Mouse (Mus musculus): Measurements from ENCODE around the gene Otulin. TPM values are rescaled to one million over a fixed set of nuclear protein-coding genes. Genes with fewer than 3 reads are reported as not detected.
A peak's percentile ranks its signal among the peaks of the same experiment; 100 is the strongest.

The Otulin gene
- polyA plus RNA-seq, 1 experiment from 2014 or later, result 26.2 TPM

GRCm38 (mm10) chr15:27577915-27578780 is 52.3 kb downstream of the Otulin start:
- no peak overlapping the region for H3K4me3 ChIP-seq (ENCODE audit: low read depth, low read length)
- 76% methylated on average over 16 of the region's 16 CpGs for WGBS
- no peaks in the 10 kb centered on the region for H3K27me3 ChIP-seq (replicated peaks; ENCODE audit: insufficient read depth, low read length)
- ATAC-seq (no peak), DNase-seq (ENCODE audit: low spot score) (peak; percentile 18)
- no peak overlapping the region for H3K9ac ChIP-seq (replicated peaks; ENCODE audit: low read depth)
- peaks cover 5% of the 10 kb centered on the region; the same call in 1 of the 2 replicates for H3K4me1 ChIP-seq (ENCODE audit: insufficient read depth, low read depth, low read length)
- no peaks in the 10 kb centered on the region for H3K36me3 ChIP-seq (ENCODE audit: insufficient read depth, low read length)
- H3K27ac ChIP-seq (ENCODE audit: low read length), result no peak overlapping the region
- no peak overlapping the region for H3K4me2 ChIP-seq (replicated peaks; ENCODE audit: low read depth, low read length)
- no peak for TF ChIP-seq CTCF (IDR thresholded peaks at IDR 0.05)
- no peak for TF ChIP-seq EP300 (IDR thresholded peaks at IDR 0.05)
- no peaks in the 10 kb centered on the region for H3K9me3 ChIP-seq (ENCODE audit: low read length)

DNA sequence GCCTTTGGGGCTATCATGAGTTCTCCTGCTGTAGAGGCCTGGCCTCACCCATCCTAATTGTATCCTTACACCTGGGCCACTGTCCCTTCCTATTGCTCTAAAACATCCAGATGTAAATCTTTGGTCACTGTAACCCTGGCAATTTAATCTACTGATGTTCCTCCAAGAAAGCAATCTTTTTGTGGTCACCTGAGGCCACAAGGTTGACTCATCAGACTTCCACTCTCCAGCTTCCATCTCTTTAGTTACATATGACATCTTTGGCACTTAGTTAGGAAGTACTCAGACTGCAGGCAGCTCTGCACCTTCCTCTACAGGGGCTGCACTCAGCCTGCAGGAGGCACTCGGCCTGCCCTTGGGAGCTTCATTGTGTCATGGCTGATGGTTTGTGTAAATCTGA is 53.6 kb downstream of the Otulin start:
- H3K4me2 ChIP-seq (replicated peaks; ENCODE audit: low read depth, low read length), result no peak overlapping the region
- no peak overlapping the region for H3K27ac ChIP-seq (ENCODE audit: low read length)
- no peak overlapping the region for H3K9ac ChIP-seq (replicated peaks; ENCODE audit: low read depth)
- ATAC-seq (no peak), DNase-seq (ENCODE audit: low spot score) (no peak)
- no peaks in the 10 kb centered on the region for H3K36me3 ChIP-seq (ENCODE audit: insufficient read depth, low read length)
- TF ChIP-seq EP300 (IDR thresholded peaks at IDR 0.05) (no peak), CTCF (IDR thresholded peaks at IDR 0.05) (no peak)
- no peaks in the 10 kb centered on the region for H3K9me3 ChIP-seq (ENCODE audit: low read length)
- peaks cover 5% of the 10 kb centered on the region; the same call in 1 of the 2 replicates for H3K4me1 ChIP-seq (ENCODE audit: insufficient read depth, low read depth, low read length)
- H3K4me3 ChIP-seq (ENCODE audit: low read depth, low read length), result no peak overlapping the region
- 84% methylated on average over 1 of the region's 1 CpGs for WGBS
- no peaks in the 10 kb centered on the region for H3K27me3 ChIP-seq (replicated peaks; ENCODE audit: insufficient read depth, low read length)

GRCm38 (mm10) chr15:27575932-27576331 is 54.6 kb downstream of the Otulin start:
- H3K4me2 ChIP-seq (replicated peaks; ENCODE audit: low read depth, low read length), result no peak overlapping the region
- 50% methylated on average over 3 of the region's 3 CpGs for WGBS
- DNase-seq (ENCODE audit: low spot score) (peak; percentile 60), ATAC-seq (peak; percentile 77)
- no peak overlapping the region for H3K27ac ChIP-seq (ENCODE audit: low read length)
- peaks cover 5% of the 10 kb centered on the region; the same call in 1 of the 2 replicates for H3K4me1 ChIP-seq (ENCODE audit: insufficient read depth, low read depth, low read length)
- H3K36me3 ChIP-seq (ENCODE audit: insufficient read depth, low read length), result no peaks in the 10 kb centered on the region
- no peak overlapping the region for H3K4me3 ChIP-seq (ENCODE audit: low read depth, low read length)
- H3K27me3 ChIP-seq (replicated peaks; ENCODE audit: insufficient read depth, low read length), result no peaks in the 10 kb centered on the region
- no peaks in the 10 kb centered on the region for H3K9me3 ChIP-seq (ENCODE audit: low read length)
- no peak overlapping the region for H3K9ac ChIP-seq (replicated peaks; ENCODE audit: low read depth)
- no peak for TF ChIP-seq EP300 (IDR thresholded peaks at IDR 0.05)
- no peak for TF ChIP-seq CTCF (IDR thresholded peaks at IDR 0.05)

DNA sequence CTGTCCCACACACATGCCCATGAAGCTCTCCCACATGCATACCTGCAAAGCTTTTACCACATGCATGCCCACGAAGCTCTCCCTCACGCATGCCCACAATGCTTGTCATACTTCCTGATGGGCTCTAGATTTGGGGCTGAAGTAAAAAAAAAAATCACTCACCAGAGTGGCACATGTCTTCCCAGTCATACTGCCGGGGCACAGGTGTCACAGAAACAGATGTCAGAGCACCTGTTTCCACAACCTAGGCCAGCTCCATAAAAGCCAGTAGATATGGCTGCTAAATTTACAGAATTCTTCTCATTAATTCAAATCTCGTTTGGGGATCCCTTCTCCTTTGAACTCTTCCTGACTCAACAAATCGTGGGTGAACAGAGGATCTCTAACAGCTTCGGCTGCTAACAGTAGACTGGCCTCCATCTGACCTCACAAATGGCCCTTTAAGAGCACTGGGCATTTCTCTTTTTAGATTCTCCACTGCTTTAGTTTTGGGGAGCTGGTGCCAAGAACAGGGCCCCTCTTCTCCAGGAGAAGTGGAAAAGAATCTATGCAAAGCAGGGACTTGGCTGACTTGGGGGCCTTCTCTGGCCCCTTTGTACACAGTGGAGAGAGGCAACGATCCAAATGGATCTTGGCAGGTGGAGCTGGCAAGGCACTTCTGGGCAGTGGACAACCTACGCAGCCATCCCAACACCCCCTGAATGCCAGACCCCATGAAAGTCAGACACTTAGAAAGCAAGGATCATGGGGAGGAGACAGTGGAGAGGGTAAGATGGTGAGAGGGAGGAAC is 55.3 kb downstream of the Otulin start:
- Histone ChIP-seq H3K27ac (ENCODE audit: low read length) (no peak overlapping the region), H3K4me2 (replicated peaks; ENCODE audit: low read depth, low read length) (no peak overlapping the region)

GRCm38 (mm10) chr15:27571179-27571578 is 59.3 kb downstream of the Otulin start:
- Histone ChIP-seq H3K27ac (ENCODE audit: low read length) (no peak overlapping the region), H3K4me2 (replicated peaks; ENCODE audit: low read depth, low read length) (no peak overlapping the region), H3K9ac (replicated peaks; ENCODE audit: low read depth) (no peak overlapping the region), H3K27me3 (replicated peaks; ENCODE audit: insufficient read depth, low read length) (no peaks in the 10 kb centered on the region), H3K4me3 (ENCODE audit: low read depth, low read length) (no peak overlapping the region), H3K36me3 (ENCODE audit: insufficient read depth, low read length) (no peaks in the 10 kb centered on the region), H3K4me1 (ENCODE audit: insufficient read depth, low read depth, low read length) (peaks cover 4% of the 10 kb centered on the region; the same call in 1 of the 2 replicates), H3K9me3 (ENCODE audit: low read length) (no peaks in the 10 kb centered on the region)
- WGBS, result 70% methylated on average over 8 of the region's 8 CpGs
- no peak for TF ChIP-seq EP300 (IDR thresholded peaks at IDR 0.05)
- no peak for TF ChIP-seq CTCF (IDR thresholded peaks at IDR 0.05)
- no peak for DNase-seq (ENCODE audit: low spot score)
- no peak for ATAC-seq

More for the DNA sequence above, 55.3 kb downstream of the Otulin start:
- peaks cover 5% of the 10 kb centered on the region; the same call in 1 of the 2 replicates for H3K4me1 ChIP-seq (ENCODE audit: insufficient read depth, low read depth, low read length)
- no peaks in the 10 kb centered on the region for H3K27me3 ChIP-seq (replicated peaks; ENCODE audit: insufficient read depth, low read length)
- no peaks in the 10 kb centered on the region for H3K36me3 ChIP-seq (ENCODE audit: insufficient read depth, low read length)
- no peak overlapping the region for H3K4me3 ChIP-seq (ENCODE audit: low read depth, low read length)
- 65% methylated on average over 8 of the region's 8 CpGs for WGBS
- no peak for ATAC-seq
- DNase-seq (ENCODE audit: low spot score), result no peak
- H3K9ac ChIP-seq (replicated peaks; ENCODE audit: low read depth), result no peak overlapping the region
- TF ChIP-seq CTCF (IDR thresholded peaks at IDR 0.05), result no peak
- TF ChIP-seq EP300 (IDR thresholded peaks at IDR 0.05), result no peak
- no peaks in the 10 kb centered on the region for H3K9me3 ChIP-seq (ENCODE audit: low read length)

DNA sequence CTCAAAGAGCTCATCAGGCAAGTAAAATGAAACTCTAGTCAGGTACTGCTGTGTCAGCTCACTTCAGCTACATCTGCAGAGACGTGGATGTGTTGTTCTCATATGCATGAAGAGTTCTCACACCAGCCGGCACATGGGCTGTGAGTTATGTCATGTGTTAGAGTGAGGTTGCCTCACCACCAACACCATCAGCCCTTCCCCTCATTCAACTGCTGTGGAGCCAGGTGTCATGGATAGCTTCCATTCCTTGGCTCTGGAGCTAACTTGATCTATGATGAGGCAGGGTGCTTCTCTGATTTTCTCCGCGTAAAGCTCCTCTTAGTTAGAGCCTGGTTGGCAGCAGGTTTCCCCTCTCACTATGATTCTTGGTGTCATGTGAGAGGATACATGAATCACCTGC is 60.1 kb downstream of the Otulin start:
- 81% methylated on average over 4 of the region's 4 CpGs for WGBS
- Histone ChIP-seq H3K4me2 (replicated peaks; ENCODE audit: low read depth, low read length) (no peak overlapping the region), H3K9ac (replicated peaks; ENCODE audit: low read depth) (no peak overlapping the region), H3K27ac (ENCODE audit: low read length) (no peak overlapping the region), H3K4me1 (ENCODE audit: insufficient read depth, low read depth, low read length) (no peaks in the 10 kb centered on the region), H3K36me3 (ENCODE audit: insufficient read depth, low read length) (no peaks in the 10 kb centered on the region), H3K9me3 (ENCODE audit: low read length) (no peaks in the 10 kb centered on the region), H3K27me3 (replicated peaks; ENCODE audit: insufficient read depth, low read length) (no peaks in the 10 kb centered on the region), H3K4me3 (ENCODE audit: low read depth, low read length) (no peak overlapping the region)
- DNase-seq (ENCODE audit: low spot score) (no peak), ATAC-seq (no peak)
- no peak for TF ChIP-seq EP300 (IDR thresholded peaks at IDR 0.05)
- no peak for TF ChIP-seq CTCF (IDR thresholded peaks at IDR 0.05)

Measured in lung, postnatal 0 days (tissue).